Mouse (Mus musculus): ENCODE measurements around the gene 3110082I17Rik.

- TF ChIP-seq CTCF (conservative IDR thresholded peaks at IDR 0.05; ENCODE audit: low read length) (peak; percentile 86), POU5F1 (IDR thresholded peaks at IDR 0.05; ENCODE audit: borderline replicate concordance, low read length) (no peak)
Measured at GRCm38 (mm10) chr5:139416942-139417341, 43.4 kb downstream of the 3110082I17Rik start.
